Mouse (Mus musculus): ENCODE results near the gene Lbhd1.
"Not testable (repeated sequence)": the region's sequence is repeated elsewhere in the genome, so short reads cannot be mapped to it uniquely, and the experiment has no call there.

The Lbhd1 gene

GRCm38 (mm10) chr19:8883616-8884015, at the start of gene Lbhd1, which contains the start of gene Gm49403:
Gene Lbhd1 (plus strand): TSS chr19:8883732.
Gene Gm49403 (plus strand): TSS chr19:8883930.
- no peak for DNase-seq (ENCODE audit: low spot score in 2 of 2)

GRCm38 (mm10) chr19:8836327-8836726, 47.2 kb upstream of the Lbhd1 start:
- DNase-seq (ENCODE audit: low spot score in 2 of 2): not testable (repeated sequence)

GRCm38 (mm10) chr19:8837251-8837791, 46.2 kb upstream of the Lbhd1 start, which contains the start of gene Bscl2:
Gene Bscl2 (plus strand): TSS chr19:8837467.
- peak; percentile 85 to 86 for DNase-seq (ENCODE audit: low spot score in 2 of 2)

GRCm38 (mm10) chr19:8838041-8838730, 45.3 kb upstream of the Lbhd1 start:
- DNase-seq (ENCODE audit: low spot score in 2 of 2): no peak

GRCm38 (mm10) chr19:8839103-8839907, 44.2 kb upstream of the Lbhd1 start, which contains the start of gene Gng3:
Gene Gng3 (minus strand): TSS chr19:8839194.
- peak; percentile 78 to 84 for DNase-seq (ENCODE audit: low spot score in 2 of 2)

GRCm38 (mm10) chr19:8839908-8840791, 43.4 kb upstream of the Lbhd1 start:
- DNase-seq (ENCODE audit: low spot score in 2 of 2): peak; percentile 66 to 69

GRCm38 (mm10) chr19:8841012-8841411, 42.5 kb upstream of the Lbhd1 start:
- DNase-seq (ENCODE audit: low spot score in 2 of 2): no peak

GRCm38 (mm10) chr19:8842961-8843360, 40.6 kb upstream of the Lbhd1 start:
- no peak for DNase-seq (ENCODE audit: low spot score in 2 of 2)

- DNase-seq (ENCODE audit: low spot score in 2 of 2): peak; percentile 42 to 66
Measured at GRCm38 (mm10) chr19:8844371-8845129, 39.0 kb upstream of the Lbhd1 start.

- DNase-seq (ENCODE audit: low spot score in 2 of 2): no peak
Measured at GRCm38 (mm10) chr19:8848356-8848755, 35.2 kb upstream of the Lbhd1 start.

GRCm38 (mm10) chr19:8850402-8850901, 33.1 kb upstream of the Lbhd1 start, which contains the start of gene Lrrn4cl:
Gene Lrrn4cl (plus strand): TSS chr19:8850768.
- DNase-seq (ENCODE audit: low spot score in 2 of 2): no peak

GRCm38 (mm10) chr19:8851639-8852038, 31.9 kb upstream of the Lbhd1 start:
- no peak for DNase-seq (ENCODE audit: low spot score in 2 of 2)

- DNase-seq (ENCODE audit: low spot score in 2 of 2): no peak
Measured at GRCm38 (mm10) chr19:8852236-8852928, 31.1 kb upstream of the Lbhd1 start.

- no peak for DNase-seq (ENCODE audit: low spot score in 2 of 2)
Measured at GRCm38 (mm10) chr19:8853117-8853516, 30.4 kb upstream of the Lbhd1 start.

GRCm38 (mm10) chr19:8857689-8858088, 25.8 kb upstream of the Lbhd1 start:
- DNase-seq (ENCODE audit: low spot score in 2 of 2): no peak

- DNase-seq (ENCODE audit: low spot score in 2 of 2): no peak
Measured at GRCm38 (mm10) chr19:8859018-8859417, 24.5 kb upstream of the Lbhd1 start.

- DNase-seq (ENCODE audit: low spot score in 2 of 2): no peak
Measured at GRCm38 (mm10) chr19:8864265-8864664, 19.3 kb upstream of the Lbhd1 start.

- not testable (repeated sequence) for DNase-seq (ENCODE audit: low spot score in 2 of 2)
Measured at GRCm38 (mm10) chr19:8870381-8870780, 13.2 kb upstream of the Lbhd1 start.

- no peak for DNase-seq (ENCODE audit: low spot score in 2 of 2)
Measured at GRCm38 (mm10) chr19:8870838-8871237, 12.7 kb upstream of the Lbhd1 start.
